Mouse (Mus musculus): Measurements from ENCODE around the gene Pex14.

- TF ChIP-seq CTCF (IDR thresholded peaks at IDR 0.05; ENCODE audit: control insufficient read depth, insufficient read depth, low read length) (no peak), POLR2A (IDR thresholded peaks at IDR 0.05; ENCODE audit: borderline replicate concordance, control insufficient read depth, low read depth, low read length) (no peak)
These were observed 144.4 kb downstream of the Pex14 start for GRCm38 (mm10) chr4:148955131-148955813.

Measured in bone marrow, adult 2 months (tissue).